Mouse (Mus musculus): Measurements from ENCODE around the gene Dagla.

Gene Dagla

DNA sequence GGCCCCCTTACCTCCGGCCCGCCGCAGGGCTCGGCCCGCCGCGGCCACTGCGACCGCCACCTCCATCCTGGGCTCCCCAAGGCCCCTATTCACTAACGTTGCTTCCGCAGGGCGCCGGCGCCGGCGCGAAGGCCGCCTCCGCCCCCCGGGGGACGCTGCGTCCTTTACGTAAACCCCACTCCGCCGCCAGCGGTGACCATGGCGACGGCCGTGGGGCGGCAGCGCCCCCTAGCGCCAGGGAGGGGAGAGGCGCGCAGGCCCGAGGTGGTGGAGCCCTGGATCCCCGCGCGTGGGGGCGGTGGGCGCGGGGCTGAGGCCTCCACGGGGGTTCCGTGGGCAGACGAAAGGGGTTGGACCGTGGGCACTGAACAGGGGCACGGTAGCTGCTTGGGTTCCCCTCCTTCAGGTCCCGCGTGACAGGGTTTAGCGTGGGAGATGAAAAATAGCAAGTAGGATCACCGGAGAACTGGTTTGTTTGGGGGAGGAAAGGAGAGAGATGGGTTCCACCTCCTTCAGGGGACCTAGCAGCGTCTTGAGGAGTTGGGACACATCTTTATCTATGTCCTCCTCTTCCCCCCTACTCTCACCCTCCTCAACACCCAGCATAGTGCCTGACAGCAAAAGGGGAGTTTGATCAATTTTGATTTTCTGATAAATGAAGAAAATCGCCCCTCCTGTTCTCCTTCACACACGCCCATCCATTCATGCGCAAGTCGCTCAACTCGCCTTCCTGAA is at the start of gene Dagla:
Gene Dagla (minus strand): TSS at position 68 of the 735 bp plus-strand sequence.
- peak; percentile 88 for DNase-seq

DNA sequence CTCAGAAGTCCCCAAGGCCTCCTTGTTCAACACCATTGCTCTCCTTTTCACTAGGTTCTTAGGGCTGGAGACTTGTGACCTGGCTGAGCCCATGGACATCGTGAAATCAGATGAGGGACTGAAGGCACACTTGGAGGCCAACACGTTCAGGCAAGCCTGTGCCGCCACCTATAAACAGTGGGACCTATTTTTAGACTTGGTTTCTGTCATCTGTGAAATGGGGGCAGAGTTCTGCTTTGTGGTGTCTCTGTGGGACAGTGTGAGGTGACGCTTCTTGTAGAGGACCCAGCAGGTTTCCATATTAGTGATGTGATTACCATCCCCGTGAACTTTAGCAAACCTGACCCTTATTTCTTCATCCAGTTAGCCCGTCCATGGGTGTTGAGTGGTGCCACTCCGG is 47.5 kb upstream of the Dagla start:
- DNase-seq: no peak

GRCm38 (mm10) chr19:10347628-10348273 is 43.1 kb upstream of the Dagla start:
- DNase-seq: no peak

DNA sequence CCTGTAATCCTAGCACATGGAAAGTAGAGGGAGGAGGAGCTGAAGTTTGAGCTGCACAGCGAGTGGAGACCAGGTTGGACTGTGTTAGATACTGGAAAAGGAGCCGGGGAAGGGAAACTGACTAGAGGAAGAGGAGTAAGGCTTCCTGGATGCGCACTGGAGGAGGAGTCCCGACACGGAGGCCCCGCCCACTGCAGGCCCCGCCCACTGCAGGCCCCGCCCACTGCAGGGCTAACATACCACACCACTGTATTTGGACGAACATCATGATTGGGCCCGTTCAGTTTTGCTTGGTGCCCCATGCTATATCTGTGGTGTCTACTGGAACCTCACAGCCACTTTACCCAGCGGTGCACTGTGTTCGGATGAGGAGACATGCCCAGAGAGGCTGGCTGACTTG is 41.0 kb upstream of the Dagla start:
- DNase-seq: no peak

DNA sequence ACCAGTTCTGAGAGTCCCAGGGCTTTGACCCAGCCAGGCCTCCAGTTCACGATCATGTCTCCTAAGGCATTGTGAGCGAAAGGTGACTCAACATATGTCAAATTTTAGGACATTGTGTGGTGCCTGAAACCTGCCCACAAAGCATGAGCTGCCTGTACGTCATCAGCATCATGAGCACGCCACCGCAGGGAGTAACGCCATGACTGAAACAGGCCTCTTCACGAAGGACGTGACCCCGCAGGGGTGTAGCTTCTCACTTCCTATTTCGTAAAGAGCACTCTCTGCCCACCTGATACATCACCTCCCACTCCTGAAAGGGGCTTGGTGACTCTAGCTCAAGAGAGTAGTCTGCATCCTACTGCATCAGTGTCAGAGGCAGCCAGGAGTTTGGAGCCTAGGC is 39.2 kb upstream of the Dagla start:
- DNase-seq: no peak

DNA sequence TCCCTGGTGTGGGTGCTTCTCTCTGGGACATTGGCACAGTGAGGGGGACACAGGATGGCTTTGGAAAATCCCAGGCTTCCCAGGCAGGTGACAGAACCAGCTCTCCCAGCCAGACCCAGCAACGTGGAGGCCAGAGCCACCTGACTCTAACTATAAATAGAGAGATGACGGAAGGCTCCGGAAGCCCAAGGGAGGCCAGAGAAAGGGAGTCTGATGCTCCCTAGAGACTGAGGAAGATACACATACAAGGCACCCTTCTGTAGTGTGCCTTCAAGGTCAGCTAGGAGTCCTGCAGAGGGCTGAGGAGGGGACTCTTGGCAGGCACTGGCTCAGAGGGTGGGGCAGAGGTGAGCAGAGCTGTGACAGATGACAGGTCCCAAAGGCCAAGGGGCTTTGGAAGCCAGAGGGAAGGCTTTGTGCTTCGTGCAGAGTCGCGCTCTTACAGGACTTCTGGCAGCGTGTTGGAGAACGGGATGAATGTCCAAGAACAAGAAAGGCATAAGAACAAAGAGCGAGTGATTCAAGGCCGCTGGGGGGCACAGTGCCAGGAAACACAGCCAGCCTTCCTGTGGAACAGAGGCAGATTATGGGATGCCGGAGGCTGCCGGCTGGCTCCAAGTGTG is 37.3 kb upstream of the Dagla start:
- DNase-seq: no peak

DNA sequence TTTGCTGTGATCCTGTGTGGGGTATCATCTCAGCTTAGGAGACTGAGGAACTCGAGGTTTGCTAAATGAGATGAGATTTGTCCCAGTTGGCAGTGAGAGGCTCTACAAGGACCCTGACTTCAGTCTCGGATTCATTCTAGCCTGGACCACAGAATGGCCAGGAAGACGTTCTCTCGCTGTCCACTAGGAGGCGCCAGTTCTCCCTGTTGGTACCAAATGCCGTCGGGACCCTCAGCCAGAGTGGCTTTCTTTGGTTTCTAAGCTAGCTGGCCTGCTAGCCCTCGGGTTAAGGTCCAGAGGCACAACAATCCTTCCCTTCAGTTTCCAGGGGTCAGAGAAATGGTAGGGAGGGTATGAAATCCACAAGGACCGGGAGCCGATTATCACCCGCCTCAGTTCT is 36.5 kb upstream of the Dagla start:
- DNase-seq: peak; percentile 80

GRCm38 (mm10) chr19:10340661-10341060 is 36.0 kb upstream of the Dagla start:
- no peak for DNase-seq

- DNase-seq: no peak
These were observed 34.6 kb upstream of the Dagla start for GRCm38 (mm10) chr19:10339271-10339670.

DNA sequence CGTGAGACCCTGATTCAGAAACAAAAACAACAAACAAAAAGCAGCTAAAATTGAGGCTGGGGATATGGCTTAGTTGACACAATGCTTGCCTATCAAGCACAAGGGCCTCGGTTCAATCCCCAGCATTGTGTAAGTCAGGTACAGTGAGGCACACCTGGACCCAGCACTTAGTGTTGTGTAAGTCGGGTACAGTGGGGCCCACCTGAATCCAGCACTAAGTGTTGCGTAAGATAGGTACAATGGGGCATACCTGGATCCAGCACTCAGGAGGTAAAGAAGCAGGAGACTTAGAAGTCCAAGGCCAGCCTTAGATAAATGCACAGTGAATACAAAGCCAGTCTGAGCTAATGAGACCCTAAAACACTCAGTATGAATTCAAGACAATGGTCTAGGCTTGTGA is 34.0 kb upstream of the Dagla start:
- no peak for DNase-seq

DNA sequence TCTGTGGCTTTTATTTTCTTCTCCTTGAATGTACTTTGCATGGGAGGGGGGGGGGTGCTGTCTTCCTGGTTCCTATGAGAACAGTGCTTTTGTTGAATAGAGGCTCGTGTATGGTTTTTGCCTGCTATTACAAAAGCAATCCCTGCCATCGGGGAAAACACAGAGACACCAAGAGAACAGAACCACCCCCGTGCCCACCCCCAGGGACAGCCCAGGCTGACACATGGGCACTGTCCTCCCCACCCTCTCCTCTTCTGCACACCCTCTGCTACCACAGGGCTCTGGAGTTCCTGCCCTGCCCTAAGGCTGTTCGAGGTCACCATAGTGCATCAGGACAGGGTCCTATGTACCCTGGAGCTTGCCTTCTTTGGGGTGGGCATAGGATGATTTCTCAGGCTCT is 29.8 kb upstream of the Dagla start:
- no peak for DNase-seq

DNA sequence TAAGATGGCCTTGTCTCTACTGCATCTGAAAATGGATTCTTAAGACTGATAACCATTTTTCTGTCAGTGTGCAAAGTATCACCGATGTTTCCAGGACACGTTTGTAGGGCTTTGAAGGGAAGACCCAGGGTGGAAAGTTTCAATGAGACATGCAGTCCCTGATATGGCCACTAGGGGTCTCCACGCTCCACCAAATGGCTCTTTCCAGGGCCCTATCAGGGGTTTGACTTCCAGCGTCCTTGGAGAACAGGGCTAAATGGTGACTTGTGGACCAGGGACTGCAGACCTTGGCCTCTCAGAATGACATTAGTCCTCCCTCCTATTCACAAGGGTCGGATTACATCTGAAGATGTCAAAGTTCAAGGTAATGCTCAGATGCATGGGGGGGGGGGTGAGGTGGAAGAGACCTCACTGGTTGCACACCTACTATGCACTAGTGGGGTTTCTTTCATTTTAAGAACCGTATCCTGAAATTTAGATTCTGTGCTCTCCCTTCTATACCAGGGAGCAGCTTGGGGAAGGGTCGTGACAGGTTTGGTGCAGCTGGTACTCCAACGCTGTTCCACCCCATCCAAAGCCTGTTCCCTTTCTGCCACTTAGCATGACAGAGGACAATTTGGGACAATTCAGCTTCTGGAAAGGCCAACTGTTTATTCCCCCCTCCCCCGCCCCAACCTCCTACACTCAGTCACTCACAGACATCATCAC is 29.0 kb upstream of the Dagla start:
- peak; percentile 80 for DNase-seq

GRCm38 (mm10) chr19:10331706-10332105 is 27.0 kb upstream of the Dagla start:
- peak; percentile 86 for DNase-seq

GRCm38 (mm10) chr19:10329033-10329432 is 24.4 kb upstream of the Dagla start:
- no peak for DNase-seq

DNA sequence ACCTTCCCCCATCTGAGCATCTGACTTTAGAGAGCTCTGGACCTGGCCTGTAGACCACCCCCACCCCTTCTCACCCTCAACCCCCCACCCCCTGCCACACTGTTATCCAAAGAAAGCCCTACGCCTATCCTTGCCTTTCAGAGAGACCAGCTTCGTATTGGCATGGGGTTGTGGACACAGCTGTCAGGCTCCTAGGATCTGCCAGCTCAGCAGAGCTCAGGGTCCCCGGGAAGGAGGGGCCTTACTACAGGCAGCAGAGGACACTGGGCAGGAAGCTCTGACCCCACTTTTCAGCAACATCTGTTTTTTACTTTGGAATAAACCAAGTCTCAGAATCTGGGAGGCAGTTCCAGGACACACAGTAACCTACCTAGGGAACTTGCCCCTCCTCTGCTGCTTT is 21.9 kb upstream of the Dagla start:
- no peak for DNase-seq

DNA sequence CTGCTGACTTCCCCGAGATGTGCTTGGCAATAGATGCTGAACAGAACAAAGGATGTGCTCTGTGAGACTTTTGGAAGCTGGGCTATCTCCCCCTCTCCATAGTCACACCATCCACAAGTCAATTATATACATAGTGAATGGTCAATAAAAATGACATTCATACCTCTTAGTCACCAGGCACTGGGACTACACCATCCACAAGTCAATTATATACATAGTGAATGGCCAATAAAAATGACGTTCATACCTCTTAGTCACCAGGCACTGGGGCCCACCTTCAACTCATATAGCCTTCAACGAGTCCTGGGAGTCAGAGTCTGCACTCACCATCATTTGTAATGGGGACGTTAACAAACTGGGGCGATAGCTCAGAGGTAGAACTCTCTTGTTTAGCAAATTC is 19.2 kb upstream of the Dagla start:
- no peak for DNase-seq

DNA sequence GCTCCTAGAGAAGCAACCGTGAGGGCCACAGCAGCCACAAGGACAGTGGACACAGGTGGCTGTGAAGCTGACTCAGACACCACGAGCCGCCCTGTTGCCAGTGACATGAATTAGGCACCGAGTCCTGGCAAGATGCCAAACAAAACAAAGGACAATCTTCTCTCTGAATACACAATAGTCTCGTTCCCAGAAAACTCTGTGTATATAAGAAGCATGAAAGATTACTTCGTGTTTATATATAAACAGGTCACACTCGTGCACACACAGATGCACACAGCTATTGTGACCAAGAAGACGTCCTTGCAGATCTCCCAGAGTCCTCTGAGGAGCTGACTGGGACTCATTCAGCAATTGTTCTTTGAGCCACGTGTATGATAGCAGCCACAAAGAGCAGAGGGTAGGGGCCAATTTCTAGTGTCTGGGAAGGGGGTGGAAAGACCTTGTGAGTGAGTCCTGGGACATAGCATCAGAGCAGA is 18.7 kb upstream of the Dagla start:
- DNase-seq: peak; percentile 80

DNA sequence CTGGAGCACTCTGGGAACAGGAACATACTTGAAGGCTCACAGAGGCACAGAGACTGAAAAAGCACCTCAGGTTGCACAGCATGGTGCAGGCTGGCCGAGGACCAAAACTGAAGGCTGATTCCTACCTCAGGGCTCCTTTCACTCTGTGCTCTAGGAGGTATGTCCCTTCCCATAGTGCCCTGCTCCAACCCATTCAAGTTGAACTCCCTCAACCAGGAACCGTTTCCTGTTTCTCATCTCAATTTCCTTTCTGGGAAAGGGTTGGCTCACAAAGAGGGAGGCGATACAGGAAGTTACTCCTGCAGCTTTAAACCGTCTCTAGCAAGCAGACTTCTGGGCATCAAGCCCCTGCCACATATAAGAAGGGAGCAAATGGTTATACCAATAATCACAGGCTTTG is 13.1 kb upstream of the Dagla start:
- DNase-seq: no peak

- no peak for DNase-seq
These were observed 12.7 kb upstream of the Dagla start for GRCm38 (mm10) chr19:10317358-10317757.

DNA sequence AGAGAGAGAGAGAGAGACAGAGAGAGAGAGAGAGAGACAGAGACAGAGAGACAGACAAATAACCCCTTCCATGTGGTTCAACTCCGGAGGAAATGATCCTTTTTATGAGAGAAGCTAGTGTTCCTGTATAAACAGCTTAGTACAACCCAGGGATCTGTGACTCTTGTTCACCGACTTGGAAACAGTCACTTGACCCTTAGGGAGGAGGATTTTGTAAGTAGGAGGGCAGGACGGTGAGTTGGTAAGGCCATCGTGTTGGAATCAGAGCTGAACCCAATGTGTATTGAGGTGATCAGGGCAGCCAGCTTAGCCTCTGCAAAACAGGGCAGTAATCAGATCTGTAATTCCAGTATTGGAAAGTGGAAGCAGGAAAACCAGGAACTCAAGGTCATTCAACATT is 12.3 kb upstream of the Dagla start:
- no peak for DNase-seq

GRCm38 (mm10) chr19:10312072-10312471 is 7.4 kb upstream of the Dagla start:
- no peak for DNase-seq

DNA sequence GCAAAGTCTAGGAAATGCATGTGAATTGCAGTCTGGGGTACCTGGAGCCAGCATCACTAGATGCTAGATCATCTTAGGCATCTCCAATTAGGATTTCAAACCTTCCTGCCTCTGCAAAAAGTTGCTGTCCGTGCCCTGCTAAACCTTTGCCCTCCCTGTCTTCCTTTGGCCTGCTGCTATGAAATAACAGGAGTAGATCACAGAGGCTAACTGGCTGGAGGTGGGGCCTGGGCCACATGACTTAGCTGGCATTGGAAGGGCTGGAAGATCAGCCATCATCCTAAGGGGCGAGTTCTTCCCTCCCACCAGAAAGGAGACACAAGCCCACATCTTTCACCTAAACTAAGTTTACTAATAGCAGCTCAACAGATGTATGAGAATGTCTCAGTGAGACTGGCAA is 4.3 kb upstream of the Dagla start:
- DNase-seq: no peak

DNA sequence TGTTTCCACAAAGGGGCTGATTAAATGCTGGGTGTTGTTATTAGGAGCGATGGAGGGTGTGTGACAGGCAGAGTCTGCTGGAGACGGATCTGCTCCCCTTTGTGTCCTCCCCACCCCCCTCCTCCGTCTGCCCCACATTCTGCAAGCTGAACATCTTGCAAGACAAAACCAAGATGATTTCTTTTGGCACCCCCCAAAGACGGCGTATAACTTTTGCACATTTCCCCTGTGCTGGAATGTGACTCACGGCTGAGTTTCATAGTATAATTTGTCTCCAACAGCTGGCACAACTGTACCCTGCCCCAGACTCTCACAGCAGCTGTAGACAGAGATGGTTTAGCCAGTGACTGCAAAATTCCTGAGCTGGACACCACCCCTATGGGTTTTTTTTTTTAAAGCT is 3.3 kb upstream of the Dagla start:
- DNase-seq: peak; percentile 40

- no peak for DNase-seq
These were observed 2.7 kb upstream of the Dagla start for GRCm38 (mm10) chr19:10307351-10307750.

All from retina, postnatal 1 day (tissue).